Comparison of ENCODE assay signal across 27 mouse cellular contexts in genomic region chr13:14026154-14026820, GRCm38 (mm10). TPM values are rescaled to one million over a fixed set of nuclear protein-coding genes. Genes with fewer than 3 reads are reported as not detected.
DNase-seq lines count a peak whose midpoint lies in the region; ATAC-seq and TF ChIP-seq lines count a peak whose summit lies in the region.
"Had no signal": no experiment of that assay in that cellular context is flagged by ENCODE, and none has a peak within 500 bp of the region (broad histone marks: within the 10 kb centered on the region; RNA-seq: fewer than 3 reads in every experiment).

No protein-coding gene starts in this region.

- H3K79me2 ChIP-seq in heart, adult 2 months (replicated peaks; ENCODE audit: control insufficient read depth, insufficient read depth, low read length): no peaks in the 10 kb centered on the region

- H3K4me3 ChIP-seq in liver, embryonic 12.5 days: no peak overlapping the region
- H3K4me3 ChIP-seq in intestine, embryonic 14.5 days (ENCODE audit: low read depth, low read length): no peak overlapping the region
- H3K4me3 ChIP-seq in intestine, embryonic 16.5 days (ENCODE audit: low read length): no peak overlapping the region
- no peak overlapping the region for H3K4me3 ChIP-seq in liver, embryonic 16.5 days (ENCODE audit: low read depth, low read length)
- H3K4me3 ChIP-seq in heart, adult 2 months: no peak overlapping the region
- no peak overlapping the region for H3K4me3 ChIP-seq in hindbrain, embryonic 11.5 days (ENCODE audit: low read depth, low read length)
- H3K4me3 ChIP-seq: embryonic facial prominence, embryonic 12.5 days; embryonic facial prominence, embryonic 15.5 days; forebrain, embryonic 12.5 days; forebrain, embryonic 15.5 days; heart, embryonic 15.5 days; hindbrain, embryonic 10.5 days had no signal

- no peak for TF ChIP-seq POLR2A in heart, adult 2 months (IDR thresholded peaks at IDR 0.05; ENCODE audit: insufficient read depth, low read depth, low read length)

- intact Hi-C loops in heart, adult 2 months (cut with DNase I): no loop called here

- H3K9ac ChIP-seq in liver, embryonic 12.5 days: no peak overlapping the region
- H3K9ac ChIP-seq in intestine, embryonic 14.5 days (ENCODE audit: low read length): no peak overlapping the region
- no peak overlapping the region for H3K9ac ChIP-seq in intestine, embryonic 16.5 days (ENCODE audit: low read depth, low read length)
- H3K9ac ChIP-seq in liver, embryonic 16.5 days (ENCODE audit: low read depth, low read length): no peak overlapping the region
- no peak overlapping the region for H3K9ac ChIP-seq in heart, adult 2 months (ENCODE audit: low read depth, low read length)
- no peak overlapping the region for H3K9ac ChIP-seq in hindbrain, embryonic 11.5 days (ENCODE audit: low read depth, low read length)
- H3K9ac ChIP-seq: embryonic facial prominence, embryonic 12.5 days; embryonic facial prominence, embryonic 15.5 days; forebrain, embryonic 12.5 days; forebrain, embryonic 15.5 days; heart, embryonic 15.5 days; hindbrain, embryonic 14.5 days had no signal

- no peak for TF ChIP-seq EP300 in heart, adult 2 months (IDR thresholded peaks at IDR 0.05; ENCODE audit: insufficient read depth, low read depth, low read length)

- 81% methylated on average over 6 of the region's 6 CpGs for WGBS in liver, embryonic 12.5 days (ENCODE audit: insufficient replicate concordance)
- 92% methylated on average over 6 of the region's 6 CpGs for WGBS in intestine, embryonic 14.5 days
- 84% methylated on average over 6 of the region's 6 CpGs for WGBS in intestine, embryonic 16.5 days
- whole genome bisulfite sequencing in liver, embryonic 16.5 days (ENCODE audit: insufficient replicate concordance): 76% methylated on average over 6 of the region's 6 CpGs
- WGBS in heart, adult 2 months: 97% methylated on average over 6 of the region's 6 CpGs
- 97% methylated on average over 6 of the region's 6 CpGs for WGBS in hindbrain, embryonic 11.5 days

- no peak for DNase-seq in liver
- DNase-seq in intestine, embryonic 14.5 days (ENCODE audit: low spot score): no peak
- no peak for DNase-seq in heart, adult 2 months
- no peak for DNase-seq in hindbrain, embryonic 11.5 days (ENCODE audit: low spot score)
- DNase-seq in thymus, postnatal 4 days: no peak
- DNase-seq: adrenal gland, postnatal 10 days; cerebellum, adult 11 months; cerebellum, adult 2 months; cerebellum, adult 9-11 months; cerebellum, postnatal 25 days; gastrocnemius, postnatal 25 days; heart, postnatal 10 days; heart, postnatal 36 days had no signal

- no peak overlapping the region for H3K4me2 ChIP-seq in liver, embryonic 12.5 days
- no peak overlapping the region for H3K4me2 ChIP-seq in intestine, embryonic 14.5 days (ENCODE audit: low read length)
- no peak overlapping the region for H3K4me2 ChIP-seq in intestine, embryonic 16.5 days (ENCODE audit: low read depth, low read length)
- H3K4me2 ChIP-seq in liver, embryonic 16.5 days (ENCODE audit: low read depth, low read length): no peak overlapping the region
- H3K4me2 ChIP-seq in hindbrain, embryonic 11.5 days (replicated peaks; ENCODE audit: low read depth, low read length): no peak overlapping the region
- H3K4me2 ChIP-seq: embryonic facial prominence, embryonic 12.5 days; embryonic facial prominence, embryonic 15.5 days; forebrain, embryonic 12.5 days; forebrain, embryonic 15.5 days; heart, embryonic 11.5 days; heart, embryonic 15.5 days; hindbrain, embryonic 14.5 days had no signal

- peaks cover 38% of the 10 kb centered on the region for H3K36me3 ChIP-seq in liver, embryonic 12.5 days
- peaks cover 31% of the 10 kb centered on the region for H3K36me3 ChIP-seq in intestine, embryonic 14.5 days (ENCODE audit: control insufficient read depth, insufficient read depth, low read length)
- no peaks in the 10 kb centered on the region; the same call in 1 of the 2 replicates for H3K36me3 ChIP-seq in intestine, embryonic 16.5 days (ENCODE audit: control insufficient read depth, insufficient read depth, low read length)
- H3K36me3 ChIP-seq in liver, embryonic 16.5 days (ENCODE audit: control insufficient read depth, insufficient read depth): peaks cover 15% of the 10 kb centered on the region
- no peaks in the 10 kb centered on the region for H3K36me3 ChIP-seq in heart, adult 2 months (ENCODE audit: control insufficient read depth, insufficient read depth, low read length)
- H3K36me3 ChIP-seq in hindbrain, embryonic 11.5 days (ENCODE audit: control insufficient read depth, insufficient read depth, low read length): no peaks in the 10 kb centered on the region; the same call in 1 of the 2 replicates

- no peaks in the 10 kb centered on the region for H3K9me3 ChIP-seq in liver, embryonic 12.5 days (replicated peaks)
- H3K9me3 ChIP-seq in intestine, embryonic 14.5 days (ENCODE audit: control insufficient read depth, low read length): no peaks in the 10 kb centered on the region
- H3K9me3 ChIP-seq in intestine, embryonic 16.5 days (ENCODE audit: control insufficient read depth, low read length): no peaks in the 10 kb centered on the region
- no peaks in the 10 kb centered on the region for H3K9me3 ChIP-seq in liver, embryonic 16.5 days (replicated peaks; ENCODE audit: control insufficient read depth, low read length)
- no peaks in the 10 kb centered on the region for H3K9me3 ChIP-seq in hindbrain, embryonic 11.5 days (ENCODE audit: control insufficient read depth, low read length)
- H3K9me3 ChIP-seq: embryonic facial prominence, embryonic 12.5 days; embryonic facial prominence, embryonic 15.5 days; forebrain, embryonic 12.5 days; forebrain, embryonic 15.5 days; heart, embryonic 15.5 days; hindbrain, embryonic 10.5 days had no signal

- peaks cover 41% of the 10 kb centered on the region for H3K4me1 ChIP-seq in liver, embryonic 12.5 days
- H3K4me1 ChIP-seq in intestine, embryonic 14.5 days (replicated peaks; ENCODE audit: control insufficient read depth, insufficient read depth, low read length): no peaks in the 10 kb centered on the region
- H3K4me1 ChIP-seq in intestine, embryonic 16.5 days (ENCODE audit: control insufficient read depth, insufficient read depth, low read length): no peaks in the 10 kb centered on the region
- peaks cover 25% of the 10 kb centered on the region for H3K4me1 ChIP-seq in liver, embryonic 16.5 days (ENCODE audit: control insufficient read depth, low read depth, low read length)
- no peaks in the 10 kb centered on the region for H3K4me1 ChIP-seq in heart, adult 2 months (ENCODE audit: control insufficient read depth, insufficient read depth, low read length)
- no peaks in the 10 kb centered on the region for H3K4me1 ChIP-seq in hindbrain, embryonic 11.5 days (replicated peaks; ENCODE audit: control insufficient read depth, insufficient read depth, low read length)
- H3K4me1 ChIP-seq: embryonic facial prominence, embryonic 12.5 days; embryonic facial prominence, embryonic 15.5 days; forebrain, embryonic 12.5 days; forebrain, embryonic 15.5 days; heart, embryonic 15.5 days; hindbrain, embryonic 10.5 days had no signal

- H3K27me3 ChIP-seq in liver, embryonic 12.5 days (replicated peaks): no peaks in the 10 kb centered on the region
- H3K27me3 ChIP-seq in intestine, embryonic 14.5 days (replicated peaks; ENCODE audit: control insufficient read depth, insufficient read depth, low read length): no peaks in the 10 kb centered on the region
- no peaks in the 10 kb centered on the region for H3K27me3 ChIP-seq in intestine, embryonic 16.5 days (replicated peaks; ENCODE audit: control insufficient read depth, insufficient read depth, low read length)
- no peaks in the 10 kb centered on the region for H3K27me3 ChIP-seq in liver, embryonic 16.5 days (ENCODE audit: control insufficient read depth, insufficient read depth, low read depth, low read length)
- H3K27me3 ChIP-seq in heart, adult 2 months (ENCODE audit: control insufficient read depth, insufficient read depth, low read length): no peaks in the 10 kb centered on the region
- H3K27me3 ChIP-seq in hindbrain, embryonic 11.5 days (ENCODE audit: control insufficient read depth, insufficient read depth, low read length): no peaks in the 10 kb centered on the region
- H3K27me3 ChIP-seq: embryonic facial prominence, embryonic 12.5 days; embryonic facial prominence, embryonic 15.5 days; forebrain, embryonic 12.5 days; forebrain, embryonic 15.5 days; heart, embryonic 15.5 days; Patski had no signal

- TF ChIP-seq CTCF in heart, adult 2 months (IDR thresholded peaks at IDR 0.05): no peak

- no peak for ATAC-seq in liver, embryonic 12.5 days
- 0 out of 2 replicates have a peak, but pooled peaks have one; percentile 23 for ATAC-seq in intestine, embryonic 14.5 days (replicated peaks; ENCODE audit: low FRiP score, low TSS enrichment, low read depth)
- ATAC-seq in intestine, embryonic 16.5 days: peak; percentile 83
- ATAC-seq in liver, embryonic 16.5 days (ENCODE audit: low read depth): no peak; the same call in 1 of the 2 replicates
- ATAC-seq in hindbrain, embryonic 11.5 days (ENCODE audit: low FRiP score): no peak
- ATAC-seq: CD4-positive, CD25-positive, alpha-beta regulatory T cell, adult 4 months; forebrain, embryonic 15.5 days; hindbrain, postnatal 0 days; Patski had no signal

- H3K27ac ChIP-seq in liver, embryonic 12.5 days: peak overlapping the region; percentile 48; the same call in 1 of the 2 replicates
- no peak overlapping the region for H3K27ac ChIP-seq in intestine, embryonic 14.5 days (ENCODE audit: low read depth)
- no peak overlapping the region for H3K27ac ChIP-seq in intestine, embryonic 16.5 days (ENCODE audit: low read length)
- H3K27ac ChIP-seq in liver, embryonic 16.5 days (ENCODE audit: low read length): peak overlapping the region; percentile 22; the same call in 1 of the 2 replicates
- H3K27ac ChIP-seq in heart, adult 2 months: no peak overlapping the region
- H3K27ac ChIP-seq in hindbrain, embryonic 11.5 days (ENCODE audit: low read depth, low read length): no peak overlapping the region
- H3K27ac ChIP-seq: embryonic facial prominence, embryonic 12.5 days; embryonic facial prominence, embryonic 15.5 days; forebrain, embryonic 12.5 days; forebrain, embryonic 15.5 days; heart, embryonic 15.5 days; hindbrain, embryonic 10.5 days; hindbrain, embryonic 14.5 days; hindbrain, postnatal 0 days had no signal

RNA-seq across cellular contexts. Expression of gene Tbce, which starts 13.2 kb away (rescaled TPM):
- 35.4 and 38.7 TPM in 2 replicates for polyA plus RNA-seq in liver, embryonic 12.5 days (2016; fragmentation: Nextera tagmentation; extraction: Ambion mirVana)
- polyA plus RNA-seq in intestine, embryonic 14.5 days (2014; fragmentation: Nextera tagmentation; extraction: Ambion mirVana): 45.0 and 55.9 TPM in 2 replicates
- polyA plus RNA-seq in intestine, embryonic 16.5 days (2015; fragmentation: Nextera tagmentation; extraction: Ambion mirVana): 37.8 and 41.3 TPM in 2 replicates
- 25.6 and 26.8 TPM in 2 replicates for polyA plus RNA-seq in liver, embryonic 16.5 days (2015; fragmentation: Nextera tagmentation; extraction: Ambion mirVana)
- 10 to 100 TPM; 20.4 to 21.2 TPM for total RNA-seq in heart, adult 2 months (2021)
- polyA plus RNA-seq in heart, adult 2 months (2012; rRNA removed): 16.5 and 27.0 TPM in 2 replicates
- polyA plus RNA-seq in hindbrain, embryonic 11.5 days (2014; fragmentation: Nextera tagmentation; extraction: Ambion mirVana): 74.7 and 78.5 TPM in 2 replicates

RNA-seq across cellular contexts. Expression of gene Arid4b, which starts 36.7 kb away (rescaled TPM):
- 23.5 and 25.1 TPM in 2 replicates for polyA plus RNA-seq in liver, embryonic 12.5 days (2016; fragmentation: Nextera tagmentation; extraction: Ambion mirVana)
- 58.2 and 58.4 TPM in 2 replicates for polyA plus RNA-seq in intestine, embryonic 14.5 days (2014; fragmentation: Nextera tagmentation; extraction: Ambion mirVana)
- polyA plus RNA-seq in intestine, embryonic 16.5 days (2015; fragmentation: Nextera tagmentation; extraction: Ambion mirVana): 40.0 and 46.5 TPM in 2 replicates
- 18.0 and 19.7 TPM in 2 replicates for polyA plus RNA-seq in liver, embryonic 16.5 days (2015; fragmentation: Nextera tagmentation; extraction: Ambion mirVana)
- 10 to 100 TPM; 18.0 to 22.4 TPM for total RNA-seq in heart, adult 2 months (2021)
- polyA plus RNA-seq in heart, adult 2 months (2012; rRNA removed): 2.7 and 4.9 TPM in 2 replicates
- polyA plus RNA-seq in hindbrain, embryonic 11.5 days (2014; fragmentation: Nextera tagmentation; extraction: Ambion mirVana): 78.9 and 113 TPM in 2 replicates

RNA-seq across cellular contexts. Expression of gene Ggps1, which starts 37.0 kb away (rescaled TPM):
- 16.8 and 18.2 TPM in 2 replicates for polyA plus RNA-seq in liver, embryonic 12.5 days (2016; fragmentation: Nextera tagmentation; extraction: Ambion mirVana)
- polyA plus RNA-seq in intestine, embryonic 14.5 days (2014; fragmentation: Nextera tagmentation; extraction: Ambion mirVana): 46.2 and 54.5 TPM in 2 replicates
- polyA plus RNA-seq in intestine, embryonic 16.5 days (2015; fragmentation: Nextera tagmentation; extraction: Ambion mirVana): 36.7 and 36.8 TPM in 2 replicates
- 11.9 and 12.2 TPM in 2 replicates for polyA plus RNA-seq in liver, embryonic 16.5 days (2015; fragmentation: Nextera tagmentation; extraction: Ambion mirVana)
- 10 to 100 TPM; 19.2 to 24.2 TPM for total RNA-seq in heart, adult 2 months (2021)
- polyA plus RNA-seq in heart, adult 2 months (2012; rRNA removed): 8.2 and 22.5 TPM in 2 replicates
- 75.2 and 89.4 TPM in 2 replicates for polyA plus RNA-seq in hindbrain, embryonic 11.5 days (2014; fragmentation: Nextera tagmentation; extraction: Ambion mirVana)

Comparison
In these comparisons a context has a peak if more than half of its experiments do, and no peak if none do; other contexts are left out.
1. ATAC-seq: peak in intestine, embryonic 14.5 days (single experiment) and intestine, embryonic 16.5 days (single experiment); none in liver, embryonic 12.5 days (single experiment), liver, embryonic 16.5 days (single experiment) and hindbrain, embryonic 11.5 days (single experiment).
2. H3K27ac ChIP-seq: peak in liver, embryonic 12.5 days (single experiment) and liver, embryonic 16.5 days (single experiment); none in intestine, embryonic 14.5 days (single experiment), intestine, embryonic 16.5 days (single experiment), heart, adult 2 months (single experiment) and hindbrain, embryonic 11.5 days (single experiment).